Mouse (Mus musculus) thymus, adult 2 months (tissue): ENCODE measurements around the gene Actr3.

Experiments
- CTCF ChIP-seq: fragments of 200-500 bp; IDR thresholded peaks from 2 replicates; pipeline ENCODE4 v1.5.1; 2012; ENCODE audit warnings: mild to moderate bottlenecking, control low read depth, low read length, moderate library complexity, borderline replicate concordance; ENCODE audit not compliant: control insufficient read depth, poor library complexity, insufficient read depth; ENCODE audit errors: extremely low read depth
- POLR2A ChIP-seq: fragments of 200-500 bp; IDR thresholded peaks from 2 replicates; pipeline ENCODE4 v1.6.1; 2012; ENCODE audit warnings: mild to moderate bottlenecking, low read length, control low read depth, moderate library complexity; ENCODE audit not compliant: control insufficient read depth, poor library complexity, insufficient read depth; ENCODE audit errors: extremely low read depth

DNA sequence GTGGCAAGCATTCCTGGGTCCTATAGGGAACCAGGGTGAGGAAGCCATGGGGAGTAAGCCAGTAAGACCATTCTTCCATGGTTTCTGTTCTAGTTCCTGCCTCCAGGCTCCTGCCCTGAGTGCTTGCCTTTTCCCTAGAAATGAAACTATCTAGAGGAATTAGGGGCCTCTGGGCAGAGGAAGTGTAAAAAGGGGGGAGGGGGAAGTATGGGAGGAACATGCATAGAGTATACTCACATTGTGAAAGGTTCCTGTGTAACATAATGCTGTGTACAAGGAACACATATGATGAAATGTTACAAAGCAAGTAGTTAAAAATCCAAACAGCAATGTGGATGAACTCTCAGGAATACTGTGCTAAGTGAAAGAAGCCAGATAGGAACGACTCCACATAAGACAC, 27.4 kb upstream of the Actr3 start:
- TF ChIP-seq CTCF = no peak
- no peak for TF ChIP-seq POLR2A
